Mouse (Mus musculus): ENCODE measurements around the gene Rhoc. TPM values are rescaled to one million over a fixed set of nuclear protein-coding genes. Genes with fewer than 3 reads are reported as not detected.
A peak's percentile ranks its signal among the peaks of the same experiment; 100 is the strongest.
"Not testable (repeated sequence)": the region's sequence is repeated elsewhere in the genome, so short reads cannot be mapped to it uniquely, and the experiment has no call there.

The Rhoc gene
- polyA plus RNA-seq, 2 experiments = 14.8 to 16.5 TPM

DNA sequence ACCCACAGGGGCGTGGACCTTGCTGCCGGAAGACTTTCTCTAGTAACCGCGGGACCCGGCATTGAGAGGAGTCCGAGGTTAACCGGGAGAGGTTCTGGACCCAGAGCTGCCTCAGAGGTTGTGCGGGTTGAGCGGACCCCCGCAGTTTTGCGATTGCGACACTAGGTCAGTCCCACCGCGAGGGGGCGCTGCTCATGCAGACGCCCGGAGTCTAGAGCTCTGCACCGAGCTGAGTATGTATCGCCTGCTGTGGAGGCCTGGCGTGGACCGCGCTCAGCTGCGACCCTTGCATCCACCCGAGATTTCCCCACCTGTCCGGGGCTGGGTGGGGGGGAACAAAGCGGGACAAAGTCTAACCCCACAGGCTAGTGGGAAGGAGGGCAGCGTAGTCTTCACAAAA, 29.8 kb upstream of the Rhoc start:
- no peak for TF ChIP-seq EP300 (IDR thresholded peaks at IDR 0.05; ENCODE audit: low read depth)
- peak; percentile 94 for TF ChIP-seq CTCF (IDR thresholded peaks at IDR 0.05; ENCODE audit: low read depth)
- peak overlapping the region; percentile 31 to 43 for H3K4me3 ChIP-seq (ENCODE audit: insufficient read depth in 1 of 2, low read depth in 2 of 2, low read length in 2 of 2)
- H3K9me3 ChIP-seq (ENCODE audit: control insufficient read depth, low read length) = no peaks in the 10 kb centered on the region
- peaks cover 6% of the 10 kb centered on the region for H3K27me3 ChIP-seq (ENCODE audit: control insufficient read depth, insufficient read depth, low read length)
- 1% methylated on average over 27 of the region's 27 CpGs for WGBS (ENCODE audit: insufficient replicate concordance)
- peak; percentile 55 for ATAC-seq (ENCODE audit: insufficient read depth)
- H3K9ac ChIP-seq (replicated peaks) = peak overlapping the region; percentile 32; the same call in 1 of the 2 replicates
- H3K27ac ChIP-seq = no peak overlapping the region
- H3K4me2 ChIP-seq (ENCODE audit: low read depth) = peak overlapping the region; percentile 69
- peaks cover 18 to 25% of the 10 kb centered on the region in 2 experiments for H3K4me1 ChIP-seq (replicated peaks; ENCODE audit: control insufficient read depth in 2 of 2, insufficient read depth in 2 of 2, low read length in 1 of 2)
- H3K36me3 ChIP-seq (replicated peaks; ENCODE audit: control insufficient read depth, insufficient read depth, low read depth) = no peaks in the 10 kb centered on the region
- DNase-seq (ENCODE audit: low read depth in 3 of 3, low spot score in 3 of 3) = peak; percentile 22 to 39 (median 34)

DNA sequence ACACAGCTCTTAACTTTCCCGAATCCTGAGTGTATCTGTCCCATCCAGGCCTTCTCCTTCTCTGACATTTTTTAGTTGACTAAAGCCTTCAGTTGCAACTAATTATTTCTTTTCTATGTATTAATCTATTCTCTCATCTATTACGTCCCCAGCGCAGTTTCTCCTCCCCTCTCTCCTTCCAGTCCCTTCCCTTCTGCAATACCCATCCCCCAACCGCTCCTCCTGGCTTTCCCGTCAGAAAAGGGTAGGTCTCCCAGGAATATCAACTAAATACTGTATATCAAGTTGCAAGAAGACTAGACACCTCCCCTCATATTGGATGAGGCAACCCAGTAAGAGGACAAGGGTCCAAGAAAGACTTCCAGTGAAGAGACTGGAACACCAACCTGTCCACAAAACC, 29.3 kb upstream of the Rhoc start:
- Histone ChIP-seq H3K9me3 (ENCODE audit: control insufficient read depth, low read length) (no peaks in the 10 kb centered on the region), H3K27ac (no peak overlapping the region), H3K9ac (replicated peaks) (no peak overlapping the region), H3K27me3 (ENCODE audit: control insufficient read depth, insufficient read depth, low read length) (peaks cover 3% of the 10 kb centered on the region; the same call in 1 of the 2 replicates), H3K36me3 (replicated peaks; ENCODE audit: control insufficient read depth, insufficient read depth, low read depth) (no peaks in the 10 kb centered on the region), H3K4me1 (replicated peaks; ENCODE audit: control insufficient read depth in 2 of 2, insufficient read depth in 2 of 2, low read length in 1 of 2) (peaks cover 18 to 28% of the 10 kb centered on the region in 2 experiments), H3K4me3 (ENCODE audit: insufficient read depth in 1 of 2, low read depth in 2 of 2, low read length in 2 of 2) (peak overlapping the region; percentile 31 to 43; a peak in 2 of 4 replicates), H3K4me2 (ENCODE audit: low read depth) (peak overlapping the region; percentile 69)
- DNase-seq (ENCODE audit: low read depth in 3 of 3, low spot score in 3 of 3) (no peak), ATAC-seq (ENCODE audit: insufficient read depth) (no peak)
- WGBS (ENCODE audit: insufficient replicate concordance) = 13% methylated on average over 5 of the region's 5 CpGs
- TF ChIP-seq EP300 (IDR thresholded peaks at IDR 0.05; ENCODE audit: low read depth) (no peak), CTCF (IDR thresholded peaks at IDR 0.05; ENCODE audit: low read depth) (no peak)

DNA sequence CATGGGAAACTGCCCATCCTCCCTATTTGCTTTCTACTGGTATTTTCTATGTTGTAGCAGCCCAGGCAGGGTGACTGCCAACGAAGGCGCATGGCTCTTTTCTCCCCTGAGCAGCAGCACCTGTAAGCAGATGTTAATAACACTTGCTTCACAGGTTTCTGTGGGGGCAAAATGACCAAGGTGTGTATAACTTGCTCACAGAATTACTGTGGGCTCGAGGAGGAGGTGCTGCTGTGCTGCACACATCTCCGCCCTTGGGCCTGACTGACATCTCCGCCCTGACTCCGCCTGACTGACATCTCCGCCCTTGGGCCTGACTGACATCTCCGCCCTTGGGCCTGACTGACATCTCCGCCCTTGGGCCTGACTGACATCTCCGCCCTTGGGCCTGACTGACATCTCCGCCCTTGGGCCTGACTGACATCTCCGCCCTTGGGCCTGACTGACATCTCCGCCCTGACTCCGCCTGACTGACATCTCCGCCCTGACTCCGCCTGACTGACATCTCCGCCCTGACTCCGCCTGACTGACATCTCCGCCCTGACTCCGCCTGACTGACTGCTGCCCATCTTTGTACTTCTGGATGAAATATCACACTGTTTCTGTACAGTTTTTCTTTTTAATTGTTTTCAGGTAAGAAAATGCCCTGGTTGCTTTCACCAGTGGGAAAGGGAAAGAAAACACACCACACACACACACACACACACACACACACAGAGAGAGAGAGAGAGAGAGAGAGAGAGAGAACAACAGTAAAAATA, 25.9 kb upstream of the Rhoc start:
- 12% methylated on average over 18 of the region's 20 CpGs for WGBS (ENCODE audit: insufficient replicate concordance)
- Histone ChIP-seq H3K4me3 (ENCODE audit: insufficient read depth in 1 of 2, low read depth in 2 of 2, low read length in 2 of 2) (peak overlapping the region in 1 of 2 experiments; percentile 18; a peak in 1 of 4 replicates), H3K4me2 (ENCODE audit: low read depth) (peak overlapping the region; percentile 73), H3K4me1 (replicated peaks; ENCODE audit: control insufficient read depth in 2 of 2, insufficient read depth in 2 of 2, low read length in 1 of 2) (peaks cover 18 to 28% of the 10 kb centered on the region in 2 experiments), H3K9ac (replicated peaks) (peak overlapping the region; percentile 35; the same call in 1 of the 2 replicates), H3K27ac (peak overlapping the region; percentile 74)
- DNase-seq (ENCODE audit: low read depth in 3 of 3, low spot score in 3 of 3) (peak; percentile 31 to 60 (median 32)), ATAC-seq (ENCODE audit: insufficient read depth) (peak; percentile 74)
- not testable (repeated sequence) for H3K27me3 ChIP-seq (ENCODE audit: control insufficient read depth, insufficient read depth, low read length); H3K9me3 ChIP-seq (ENCODE audit: control insufficient read depth, low read length); H3K36me3 ChIP-seq (replicated peaks; ENCODE audit: control insufficient read depth, insufficient read depth, low read depth)

DNA sequence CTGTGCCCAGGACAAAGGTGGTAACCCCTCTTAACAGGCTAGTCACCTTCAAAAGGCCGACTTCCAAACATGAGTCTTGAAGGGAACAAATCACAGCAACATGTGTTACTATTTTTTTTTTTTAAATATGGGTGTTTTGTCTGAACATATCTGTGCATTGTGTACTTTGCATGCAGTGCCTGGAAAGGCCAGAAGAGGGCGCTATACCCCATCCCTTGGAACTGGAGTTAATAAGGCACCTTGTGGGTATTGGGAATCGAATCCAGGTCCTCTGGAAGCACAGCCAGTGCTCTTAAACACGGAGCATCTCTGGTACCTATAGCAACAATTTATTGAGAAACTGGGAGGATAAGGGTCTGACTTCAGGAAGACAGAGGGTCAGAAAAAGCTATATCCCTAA, 23.2 kb upstream of the Rhoc start:
- 13% methylated on average over 4 of the region's 4 CpGs for WGBS (ENCODE audit: insufficient replicate concordance)
- Histone ChIP-seq H3K4me3 (ENCODE audit: insufficient read depth in 1 of 2, low read depth in 2 of 2, low read length in 2 of 2) (no peak overlapping the region), H3K4me1 (replicated peaks; ENCODE audit: control insufficient read depth in 2 of 2, insufficient read depth in 2 of 2, low read length in 1 of 2) (peaks cover 18 to 24% of the 10 kb centered on the region in 2 experiments), H3K36me3 (replicated peaks; ENCODE audit: control insufficient read depth, insufficient read depth, low read depth) (no peaks in the 10 kb centered on the region), H3K4me2 (ENCODE audit: low read depth) (no peak overlapping the region), H3K9me3 (ENCODE audit: control insufficient read depth, low read length) (no peaks in the 10 kb centered on the region), H3K27me3 (ENCODE audit: control insufficient read depth, insufficient read depth, low read length) (0 out of 2 replicates have a peak, but pooled peaks cover 2% of the 10 kb centered on the region), H3K27ac (no peak overlapping the region), H3K9ac (replicated peaks) (no peak overlapping the region)
- DNase-seq (ENCODE audit: low read depth in 3 of 3, low spot score in 3 of 3) (no peak), ATAC-seq (ENCODE audit: insufficient read depth) (no peak)
- TF ChIP-seq CTCF (IDR thresholded peaks at IDR 0.05; ENCODE audit: low read depth) = peak; percentile 82
- TF ChIP-seq EP300 (IDR thresholded peaks at IDR 0.05; ENCODE audit: low read depth) = no peak

DNA sequence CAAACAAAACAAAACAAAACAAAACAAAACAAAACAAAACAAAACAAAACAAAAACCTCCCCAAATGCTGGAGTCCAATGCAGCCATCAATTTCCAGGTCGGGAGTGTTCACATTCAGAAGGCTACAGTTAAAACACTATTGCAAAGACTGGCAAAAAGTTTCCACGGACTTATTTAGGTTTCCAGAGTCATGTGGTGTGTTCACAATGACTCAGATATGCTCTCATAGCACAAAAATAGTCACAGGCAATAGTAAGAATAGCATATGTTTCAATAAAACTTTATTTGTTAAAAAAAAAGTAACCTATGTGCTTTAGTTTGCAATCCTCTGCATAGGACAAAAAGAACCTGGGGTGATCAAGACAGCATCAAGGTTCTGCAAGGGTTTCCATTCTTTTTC, 21.0 kb upstream of the Rhoc start:
- Histone ChIP-seq H3K9ac (replicated peaks) (no peak overlapping the region), H3K4me1 (replicated peaks; ENCODE audit: control insufficient read depth in 2 of 2, insufficient read depth in 2 of 2, low read length in 1 of 2) (peaks cover 7 to 11% of the 10 kb centered on the region in 2 experiments), H3K27me3 (ENCODE audit: control insufficient read depth, insufficient read depth, low read length) (no peaks in the 10 kb centered on the region), H3K4me2 (ENCODE audit: low read depth) (no peak overlapping the region), H3K36me3 (replicated peaks; ENCODE audit: control insufficient read depth, insufficient read depth, low read depth) (no peaks in the 10 kb centered on the region), H3K4me3 (ENCODE audit: insufficient read depth in 1 of 2, low read depth in 2 of 2, low read length in 2 of 2) (no peak overlapping the region), H3K27ac (no peak overlapping the region), H3K9me3 (ENCODE audit: control insufficient read depth, low read length) (no peaks in the 10 kb centered on the region)
- no peak for ATAC-seq (ENCODE audit: insufficient read depth)
- TF ChIP-seq CTCF (IDR thresholded peaks at IDR 0.05; ENCODE audit: low read depth) = no peak
- no peak for TF ChIP-seq EP300 (IDR thresholded peaks at IDR 0.05; ENCODE audit: low read depth)
- DNase-seq (ENCODE audit: low read depth in 3 of 3, low spot score in 3 of 3) = no peak
- WGBS (ENCODE audit: insufficient replicate concordance) = 49% methylated on average over 2 of the region's 2 CpGs
